Mouse (Mus musculus) liver, embryonic 13.5 days (tissue): ENCODE data around the gene Btbd16. TPM values are rescaled to one million over a fixed set of nuclear protein-coding genes. Genes with fewer than 3 reads are reported as not detected.

ENCODE experiments used
- ATAC-seq: fragments of 200-750 bp; cut with Nextera tagmentation; 2 replicates; pipeline ENCODE4 v1.8.0; 2017; ENCODE audit warnings: low read depth, mild to moderate bottlenecking, moderate number of reproducible peaks, moderate library complexity
- DNase-seq: peaks from one replicate; pipeline ENCODE4 v3.0.0; 2022
- H3K27ac ChIP-seq: fragments of 300-500 bp; sonication (generic); 2 replicates; pipeline ENCODE4 v1.5.1; 2015; ENCODE audit warnings: moderate library complexity, mild to moderate bottlenecking, inconsistent platforms
- H3K27me3 ChIP-seq: fragments of 300-500 bp; sonication (generic); 2 replicates; pipeline ENCODE4 v1.6.1; 2015; ENCODE audit warnings: mild to moderate bottlenecking, inconsistent platforms
- H3K36me3 ChIP-seq: fragments of 300-500 bp; sonication (generic); 2 replicates; pipeline ENCODE4 v1.6.1; 2015; ENCODE audit warnings: mild to moderate bottlenecking, inconsistent platforms
- H3K4me1 ChIP-seq: fragments of 300-500 bp; sonication (generic); replicated peaks from 2 replicates; pipeline ENCODE4 v1.6.1; 2015; ENCODE audit warnings: inconsistent platforms
- H3K4me2 ChIP-seq: fragments of 300-500 bp; sonication (generic); 2 replicates; pipeline ENCODE4 v1.6.1; 2015; ENCODE audit warnings: inconsistent platforms, mild to moderate bottlenecking, moderate library complexity
- H3K4me3 ChIP-seq: fragments of 300-500 bp; sonication (generic); replicated peaks from 2 replicates; pipeline ENCODE4 v1.5.1; 2015; ENCODE audit warnings: mild to moderate bottlenecking, inconsistent platforms
- H3K9ac ChIP-seq: fragments of 300-500 bp; sonication (generic); 2 replicates; pipeline ENCODE4 v1.6.1; 2015; ENCODE audit warnings: mild to moderate bottlenecking, inconsistent platforms
- H3K9me3 ChIP-seq: fragments of 300-500 bp; sonication (generic); replicated peaks from 2 replicates; pipeline ENCODE4 v1.6.1; 2016; ENCODE audit warnings: inconsistent platforms
- WGBS: fragments of 180-500 bp; shearing (Covaris S2); methylation state at CpG from one replicate; pipeline ENCODE4 v1.1.7; 2015; ENCODE audit not compliant: insufficient replicate concordance; 5-methylcytosine and 5-hydroxymethylcytosine counted together
- polyA plus RNA-seq: library from polyadenylated mRNA; unstranded; fragments of >200 nt; fragmentation: Nextera tagmentation; extraction: Ambion mirVana; gene quantifications from 2 replicates; pipeline ENCODE4 v1.2.1, GENCODE M21; 2015

Btbd16 gene
- polyA plus RNA-seq, 1 experiment from 2014 or later = not detected

- no peak for DNase-seq
- Histone ChIP-seq H3K27ac (no peak overlapping the region), H3K4me2 (no peak overlapping the region), H3K4me1 (no peaks in the 10 kb centered on the region), H3K9me3 (no peaks in the 10 kb centered on the region), H3K36me3 (no peaks in the 10 kb centered on the region), H3K9ac (no peak overlapping the region), H3K4me3 (no peak overlapping the region), H3K27me3 (no peaks in the 10 kb centered on the region)
- ATAC-seq = no peak
- WGBS = 68% methylated on average over 10 of the region's 10 CpGs
Observed at GRCm38 (mm10) chr7:130819624-130820023, 45.8 kb downstream of the Btbd16 start.

- Histone ChIP-seq H3K9me3 (no peaks in the 10 kb centered on the region), H3K36me3 (no peaks in the 10 kb centered on the region), H3K27me3 (0 out of 2 replicates have a peak, but pooled peaks cover 5% of the 10 kb centered on the region), H3K9ac (no peak overlapping the region), H3K4me3 (no peak overlapping the region), H3K4me1 (no peaks in the 10 kb centered on the region), H3K27ac (no peak overlapping the region), H3K4me2 (no peak overlapping the region)
- DNase-seq (no peak), ATAC-seq (no peak)
- WGBS = 42% methylated on average over 9 of the region's 9 CpGs
Observed at GRCm38 (mm10) chr7:130823992-130824391, 50.1 kb downstream of the Btbd16 start.

- Histone ChIP-seq H3K4me2 (no peak overlapping the region), H3K4me1 (no peaks in the 10 kb centered on the region), H3K36me3 (no peaks in the 10 kb centered on the region), H3K27me3 (0 out of 2 replicates have a peak, but pooled peaks cover 5% of the 10 kb centered on the region), H3K9ac (no peak overlapping the region), H3K9me3 (no peaks in the 10 kb centered on the region), H3K27ac (no peak overlapping the region), H3K4me3 (no peak overlapping the region)
- ATAC-seq = no peak
- DNase-seq = no peak
- WGBS = 44% methylated on average over 3 of the region's 3 CpGs
Observed at GRCm38 (mm10) chr7:130826343-130826742, 52.5 kb downstream of the Btbd16 start.

- Histone ChIP-seq H3K36me3 (no peaks in the 10 kb centered on the region), H3K4me2 (no peak overlapping the region), H3K27me3 (0 out of 2 replicates have a peak, but pooled peaks cover 5% of the 10 kb centered on the region), H3K27ac (no peak overlapping the region), H3K9me3 (no peaks in the 10 kb centered on the region), H3K4me1 (no peaks in the 10 kb centered on the region), H3K4me3 (no peak overlapping the region), H3K9ac (no peak overlapping the region)
- no peak for DNase-seq
- ATAC-seq = no peak
- WGBS = 41% methylated on average over 3 of the region's 3 CpGs
Observed at GRCm38 (mm10) chr7:130827431-130827830, 53.6 kb downstream of the Btbd16 start.

- H3K4me2 ChIP-seq = no peak overlapping the region
- 61% methylated on average over 9 of the region's 9 CpGs for WGBS
Observed at GRCm38 (mm10) chr7:130827844-130828403, 54.1 kb downstream of the Btbd16 start.

GRCm38 (mm10) chr7:130828475-130828874 is 54.6 kb downstream of the Btbd16 start:
- 53% methylated on average over 10 of the region's 10 CpGs for WGBS
- no peak for ATAC-seq

More at GRCm38 (mm10) chr7:130827844-130828403, 54.1 kb downstream of the Btbd16 start:
- H3K9ac ChIP-seq = no peak overlapping the region
- DNase-seq (no peak), ATAC-seq (no peak)
- no peak overlapping the region for H3K27ac ChIP-seq
- no peak overlapping the region for H3K4me3 ChIP-seq
- 0 out of 2 replicates have a peak, but pooled peaks cover 5% of the 10 kb centered on the region for H3K27me3 ChIP-seq
- no peaks in the 10 kb centered on the region for H3K36me3 ChIP-seq
- no peaks in the 10 kb centered on the region for H3K9me3 ChIP-seq
- no peaks in the 10 kb centered on the region for H3K4me1 ChIP-seq

GRCm38 (mm10) chr7:130831586-130831985 is 57.7 kb downstream of the Btbd16 start:
- Histone ChIP-seq H3K36me3 (no peaks in the 10 kb centered on the region), H3K27me3 (0 out of 2 replicates have a peak, but pooled peaks cover 2% of the 10 kb centered on the region), H3K9ac (no peak overlapping the region), H3K9me3 (no peaks in the 10 kb centered on the region), H3K4me3 (no peak overlapping the region), H3K4me2 (no peak overlapping the region), H3K4me1 (peaks cover 6% of the 10 kb centered on the region), H3K27ac (no peak overlapping the region)
- 57% methylated on average over 5 of the region's 5 CpGs for WGBS
- DNase-seq = no peak
- ATAC-seq = no peak

More at GRCm38 (mm10) chr7:130828475-130828874, 54.6 kb downstream of the Btbd16 start:
- no peaks in the 10 kb centered on the region for H3K9me3 ChIP-seq
- no peak overlapping the region for H3K4me3 ChIP-seq
- no peaks in the 10 kb centered on the region for H3K36me3 ChIP-seq
- no peak overlapping the region for H3K27ac ChIP-seq
- H3K9ac ChIP-seq = no peak overlapping the region
- H3K27me3 ChIP-seq = 0 out of 2 replicates have a peak, but pooled peaks cover 5% of the 10 kb centered on the region
- DNase-seq = no peak
- no peaks in the 10 kb centered on the region for H3K4me1 ChIP-seq
- no peak overlapping the region for H3K4me2 ChIP-seq

GRCm38 (mm10) chr7:130834299-130834698 is 60.4 kb downstream of the Btbd16 start:
- WGBS = 28% methylated on average over 21 of the region's 21 CpGs
- Histone ChIP-seq H3K4me1 (peaks cover 16% of the 10 kb centered on the region), H3K36me3 (no peaks in the 10 kb centered on the region), H3K27ac (no peak overlapping the region), H3K9me3 (no peaks in the 10 kb centered on the region), H3K27me3 (0 out of 2 replicates have a peak, but pooled peaks cover 2% of the 10 kb centered on the region), H3K4me2 (no peak overlapping the region), H3K9ac (no peak overlapping the region), H3K4me3 (no peak overlapping the region)
- ATAC-seq (peak; percentile 99), DNase-seq (no peak)

GRCm38 (mm10) chr7:130834958-130835861 is 61.3 kb downstream of the Btbd16 start:
- 0 out of 2 replicates have a peak, but pooled peaks cover 2% of the 10 kb centered on the region for H3K27me3 ChIP-seq
- ATAC-seq = no peak
- no peaks in the 10 kb centered on the region for H3K36me3 ChIP-seq
- no peak overlapping the region for H3K9ac ChIP-seq
- no peak for DNase-seq
- WGBS = 45% methylated on average over 18 of the region's 18 CpGs
- peaks cover 16% of the 10 kb centered on the region for H3K4me1 ChIP-seq
- H3K9me3 ChIP-seq = no peaks in the 10 kb centered on the region
- H3K4me2 ChIP-seq = no peak overlapping the region
- no peak overlapping the region for H3K4me3 ChIP-seq
- peak overlapping the region; percentile 55 for H3K27ac ChIP-seq

GRCm38 (mm10) chr7:130836066-130836465 is 62.2 kb downstream of the Btbd16 start:
- ATAC-seq (no peak), DNase-seq (no peak)
- H3K36me3 ChIP-seq = no peaks in the 10 kb centered on the region
- H3K27ac ChIP-seq = no peak overlapping the region
- no peak overlapping the region for H3K4me3 ChIP-seq
- no peak overlapping the region for H3K9ac ChIP-seq
- H3K4me2 ChIP-seq = no peak overlapping the region
- no peaks in the 10 kb centered on the region for H3K9me3 ChIP-seq
- peaks cover 16% of the 10 kb centered on the region for H3K4me1 ChIP-seq
- WGBS = 68% methylated on average over 9 of the region's 9 CpGs
- 0 out of 2 replicates have a peak, but pooled peaks cover 2% of the 10 kb centered on the region for H3K27me3 ChIP-seq

- Histone ChIP-seq H3K36me3 (no peaks in the 10 kb centered on the region), H3K27ac (no peak overlapping the region), H3K27me3 (0 out of 2 replicates have a peak, but pooled peaks cover 2% of the 10 kb centered on the region), H3K4me1 (peaks cover 16% of the 10 kb centered on the region), H3K9ac (no peak overlapping the region), H3K9me3 (no peaks in the 10 kb centered on the region), H3K4me2 (no peak overlapping the region), H3K4me3 (no peak overlapping the region)
- DNase-seq (no peak), ATAC-seq (no peak)
- 64% methylated on average over 12 of the region's 12 CpGs for WGBS
Observed at GRCm38 (mm10) chr7:130837941-130838657, 64.2 kb downstream of the Btbd16 start.
